Mouse (Mus musculus) stomach, embryonic 15.5 days (tissue): ENCODE data around the gene Cgnl1. TPM values are rescaled to one million over a fixed set of nuclear protein-coding genes. Genes with fewer than 3 reads are reported as not detected.

Experiments
- ATAC-seq: fragments of 200-750 bp; cut with Nextera tagmentation; 2 replicates; pipeline ENCODE4 v1.8.0; 2017; ENCODE audit warnings: low read depth, moderate number of reproducible peaks, moderate TSS enrichment; ENCODE audit not compliant: insufficient read depth, low FRiP score
- H3K27ac ChIP-seq: fragments of 300-500 bp; sonication (generic); 2 replicates; pipeline ENCODE4 v1.5.1; 2015; ENCODE audit warnings: mild to moderate bottlenecking, inconsistent platforms
- H3K27me3 ChIP-seq: fragments of 300-500 bp; sonication (generic); replicated peaks from 2 replicates; pipeline ENCODE4 v1.6.1; 2015; ENCODE audit warnings: inconsistent platforms
- H3K36me3 ChIP-seq: fragments of 300-500 bp; sonication (generic); 2 replicates; pipeline ENCODE4 v1.6.1; 2015; ENCODE audit warnings: inconsistent platforms
- H3K4me1 ChIP-seq: fragments of 300-500 bp; sonication (generic); 2 replicates; pipeline ENCODE4 v1.6.1; 2015; ENCODE audit warnings: inconsistent platforms
- H3K4me2 ChIP-seq: fragments of 300-500 bp; sonication (generic); 2 replicates; pipeline ENCODE4 v1.6.1; 2015; ENCODE audit warnings: mild to moderate bottlenecking, inconsistent platforms
- H3K4me3 ChIP-seq: fragments of 300-500 bp; sonication (generic); replicated peaks from 2 replicates; pipeline ENCODE4 v1.5.1; 2015; ENCODE audit warnings: inconsistent platforms
- H3K9ac ChIP-seq: fragments of 300-500 bp; sonication (generic); 2 replicates; pipeline ENCODE4 v1.6.1; 2015; ENCODE audit warnings: inconsistent platforms
- H3K9me3 ChIP-seq: fragments of 300-500 bp; sonication (generic); 2 replicates; pipeline ENCODE4 v1.6.1; 2016; ENCODE audit warnings: inconsistent platforms
- WGBS: fragments of 180-500 bp; shearing (Covaris S2); methylation state at CpG from one replicate; pipeline ENCODE4 v1.1.7; 2015; 5-methylcytosine and 5-hydroxymethylcytosine counted together
- polyA plus RNA-seq: library from polyadenylated mRNA; unstranded; fragments of >200 nt; fragmentation: Nextera tagmentation; extraction: Ambion mirVana; gene quantifications from 2 replicates; pipeline ENCODE4 v1.2.1, GENCODE M21; 2015

Gene Cgnl1
- polyA plus RNA-seq, 1 experiment from 2014 or later: 11.0 TPM

- no peak overlapping the region for H3K4me3 ChIP-seq
- H3K9ac ChIP-seq: no peak overlapping the region
- H3K9me3 ChIP-seq: no peaks in the 10 kb centered on the region
- H3K27me3 ChIP-seq: no peaks in the 10 kb centered on the region
- H3K4me1 ChIP-seq: peaks cover 2% of the 10 kb centered on the region; the same call in 1 of the 2 replicates
- H3K4me2 ChIP-seq: no peak overlapping the region
- ATAC-seq: no peak
- 74% methylated on average over 13 of the region's 13 CpGs for WGBS
- no peak overlapping the region for H3K27ac ChIP-seq
- H3K36me3 ChIP-seq: no peaks in the 10 kb centered on the region
Measured at GRCm38 (mm10) chr9:71704332-71705014, 66.9 kb downstream of the Cgnl1 start.

- Histone ChIP-seq H3K27ac (no peak overlapping the region), H3K9me3 (no peaks in the 10 kb centered on the region), H3K27me3 (no peaks in the 10 kb centered on the region), H3K9ac (no peak overlapping the region), H3K36me3 (no peaks in the 10 kb centered on the region), H3K4me1 (peaks cover 5% of the 10 kb centered on the region; the same call in 1 of the 2 replicates), H3K4me2 (no peak overlapping the region), H3K4me3 (no peak overlapping the region)
- ATAC-seq: no peak
- 87% methylated on average over 5 of the region's 5 CpGs for WGBS
Measured at GRCm38 (mm10) chr9:71699087-71699486, 72.3 kb downstream of the Cgnl1 start.

DNA sequence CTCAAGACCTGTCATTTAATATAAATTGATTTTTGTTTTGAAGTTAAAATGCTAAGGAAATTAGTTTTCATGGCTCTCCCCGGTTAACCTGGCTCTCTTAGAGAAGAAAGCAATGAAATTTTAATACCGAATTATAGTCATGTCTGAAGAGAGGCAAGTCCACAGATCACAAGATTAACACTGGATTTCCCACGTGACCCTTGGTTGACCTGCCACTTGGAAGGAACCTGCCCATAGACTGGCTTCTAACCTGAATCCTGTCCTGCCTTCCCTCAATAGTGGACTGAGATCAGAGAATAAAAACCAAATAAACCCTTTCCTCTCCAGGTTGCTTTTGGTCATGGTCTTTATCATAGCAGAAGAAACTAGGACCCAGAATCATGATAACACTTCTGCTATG lies 73.3 kb downstream of the Cgnl1 start:
- no peak overlapping the region for H3K9ac ChIP-seq
- ATAC-seq: no peak
- H3K4me1 ChIP-seq: peaks cover 5% of the 10 kb centered on the region; the same call in 1 of the 2 replicates
- 71% methylated on average over 3 of the region's 3 CpGs for WGBS
- no peaks in the 10 kb centered on the region for H3K36me3 ChIP-seq
- no peak overlapping the region for H3K4me2 ChIP-seq
- H3K9me3 ChIP-seq: no peaks in the 10 kb centered on the region
- H3K27ac ChIP-seq: no peak overlapping the region
- H3K27me3 ChIP-seq: no peaks in the 10 kb centered on the region
- H3K4me3 ChIP-seq: no peak overlapping the region

- Histone ChIP-seq H3K36me3 (no peaks in the 10 kb centered on the region), H3K4me3 (no peak overlapping the region), H3K9ac (no peak overlapping the region), H3K4me2 (no peak overlapping the region), H3K4me1 (peaks cover 5% of the 10 kb centered on the region; the same call in 1 of the 2 replicates), H3K27me3 (no peaks in the 10 kb centered on the region), H3K9me3 (no peaks in the 10 kb centered on the region), H3K27ac (no peak overlapping the region)
- WGBS: 55% methylated on average over 2 of the region's 2 CpGs
- ATAC-seq: no peak
Measured at GRCm38 (mm10) chr9:71697189-71697588, 74.2 kb downstream of the Cgnl1 start.

GRCm38 (mm10) chr9:71696762-71697161 lies 74.6 kb downstream of the Cgnl1 start:
- no peak overlapping the region for H3K4me2 ChIP-seq

DNA sequence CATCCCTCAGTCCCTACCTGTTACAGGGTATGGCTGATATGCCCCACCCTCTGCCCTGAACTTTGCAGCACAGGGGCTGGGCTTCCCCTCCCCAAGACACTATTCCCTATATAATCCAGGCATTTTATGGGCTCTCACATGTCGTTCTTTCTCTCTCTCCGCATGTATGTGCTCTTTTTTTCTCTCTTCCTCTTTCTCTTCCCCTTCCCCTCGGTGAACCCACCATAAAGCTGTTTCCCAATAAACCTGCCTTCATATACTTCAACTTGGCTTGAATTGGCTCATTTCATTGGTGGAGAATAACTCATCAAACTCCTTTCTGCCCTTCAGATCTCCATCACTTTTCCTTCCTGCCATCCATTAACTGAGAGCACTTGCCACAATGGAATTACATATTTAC lies 76.3 kb downstream of the Cgnl1 start:
- WGBS: 75% methylated on average over 3 of the region's 3 CpGs
- no peaks in the 10 kb centered on the region for H3K27me3 ChIP-seq
- H3K36me3 ChIP-seq: no peaks in the 10 kb centered on the region
- H3K9me3 ChIP-seq: no peaks in the 10 kb centered on the region
- no peak overlapping the region for H3K27ac ChIP-seq
- H3K4me3 ChIP-seq: no peak overlapping the region
- no peak overlapping the region for H3K4me2 ChIP-seq
- peaks cover 3% of the 10 kb centered on the region; the same call in 1 of the 2 replicates for H3K4me1 ChIP-seq
- no peak for ATAC-seq
- H3K9ac ChIP-seq: no peak overlapping the region

More at GRCm38 (mm10) chr9:71696762-71697161, 74.6 kb downstream of the Cgnl1 start:
- whole genome bisulfite sequencing: 65% methylated on average over 6 of the region's 6 CpGs
- H3K9ac ChIP-seq: no peak overlapping the region
- no peaks in the 10 kb centered on the region for H3K36me3 ChIP-seq
- H3K9me3 ChIP-seq: no peaks in the 10 kb centered on the region
- no peak for ATAC-seq
- H3K27ac ChIP-seq: no peak overlapping the region
- H3K4me1 ChIP-seq: peaks cover 4% of the 10 kb centered on the region; the same call in 1 of the 2 replicates
- H3K4me3 ChIP-seq: no peak overlapping the region
- no peaks in the 10 kb centered on the region for H3K27me3 ChIP-seq

- ATAC-seq: no peak
- H3K27me3 ChIP-seq: no peaks in the 10 kb centered on the region
- H3K9ac ChIP-seq: no peak overlapping the region
- peaks cover 3% of the 10 kb centered on the region; the same call in 1 of the 2 replicates for H3K4me1 ChIP-seq
- 0 out of 2 replicates have a peak overlapping the region, but pooled peaks have one; percentile 12 for H3K27ac ChIP-seq
- no peak overlapping the region for H3K4me2 ChIP-seq
- no peaks in the 10 kb centered on the region for H3K36me3 ChIP-seq
- no peaks in the 10 kb centered on the region for H3K9me3 ChIP-seq
- no peak overlapping the region for H3K4me3 ChIP-seq
- WGBS: 21% methylated on average over 4 of the region's 4 CpGs
Measured at GRCm38 (mm10) chr9:71694223-71694622, 77.2 kb downstream of the Cgnl1 start.

DNA sequence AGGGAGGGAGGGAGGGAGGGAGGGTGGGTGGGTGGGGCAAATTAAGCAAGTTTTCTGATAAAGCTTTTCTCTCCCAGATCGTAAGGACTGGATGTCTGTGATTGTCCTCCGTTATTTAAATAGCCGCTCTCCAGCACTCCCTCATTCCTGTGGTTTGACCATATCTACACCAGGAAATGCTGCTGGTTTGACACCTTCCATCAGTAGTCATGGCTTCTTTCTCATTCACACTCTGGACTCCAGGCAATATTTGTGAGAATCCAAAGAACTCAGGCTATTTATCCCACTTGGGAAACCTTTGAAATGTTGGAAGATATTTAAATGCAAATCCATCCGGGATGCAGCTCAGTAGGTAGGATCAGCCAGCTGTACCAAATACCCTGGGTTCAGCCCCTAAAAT lies 77.6 kb downstream of the Cgnl1 start:
- H3K27ac ChIP-seq: 0 out of 2 replicates have a peak overlapping the region, but pooled peaks have one; percentile 12

DNA sequence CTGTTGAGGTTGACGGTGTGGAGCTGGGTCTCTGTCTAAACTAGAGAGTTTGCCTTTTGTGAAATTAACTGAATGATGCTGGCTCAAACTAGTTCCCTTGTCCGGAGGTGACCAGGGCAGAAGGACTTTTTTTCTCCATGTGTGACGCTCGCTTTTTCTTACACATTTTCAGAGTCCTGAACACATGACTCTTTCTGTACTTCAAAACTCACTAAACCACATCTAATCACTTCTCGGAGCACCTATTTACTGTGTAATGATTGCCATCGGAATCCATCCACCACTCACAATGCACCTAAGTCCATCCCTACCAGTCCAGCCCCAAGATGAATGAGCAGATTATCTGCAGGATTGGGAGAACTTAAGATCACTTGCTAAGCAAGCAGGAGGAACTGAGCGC lies 79.2 kb downstream of the Cgnl1 start:
- WGBS: 91% methylated on average over 7 of the region's 7 CpGs
- H3K4me2 ChIP-seq: no peak overlapping the region
- H3K4me3 ChIP-seq: no peak overlapping the region
- H3K9me3 ChIP-seq: no peaks in the 10 kb centered on the region
- no peak for ATAC-seq
- H3K27me3 ChIP-seq: no peaks in the 10 kb centered on the region
- no peak overlapping the region for H3K27ac ChIP-seq
- no peaks in the 10 kb centered on the region for H3K36me3 ChIP-seq
- H3K9ac ChIP-seq: no peak overlapping the region
- peaks cover 3% of the 10 kb centered on the region; the same call in 1 of the 2 replicates for H3K4me1 ChIP-seq

More for the DNA sequence above, 77.6 kb downstream of the Cgnl1 start:
- H3K4me3 ChIP-seq: no peak overlapping the region
- H3K9me3 ChIP-seq: no peaks in the 10 kb centered on the region
- no peaks in the 10 kb centered on the region for H3K36me3 ChIP-seq
- 59% methylated on average over 4 of the region's 4 CpGs for WGBS
- ATAC-seq: no peak
- no peaks in the 10 kb centered on the region for H3K27me3 ChIP-seq
- peaks cover 3% of the 10 kb centered on the region; the same call in 1 of the 2 replicates for H3K4me1 ChIP-seq
- H3K4me2 ChIP-seq: no peak overlapping the region
- no peak overlapping the region for H3K9ac ChIP-seq

- Histone ChIP-seq H3K4me1 (no peaks in the 10 kb centered on the region), H3K36me3 (no peaks in the 10 kb centered on the region), H3K27me3 (no peaks in the 10 kb centered on the region), H3K27ac (peak overlapping the region; percentile 69), H3K4me2 (no peak overlapping the region), H3K9me3 (no peaks in the 10 kb centered on the region), H3K9ac (no peak overlapping the region), H3K4me3 (no peak overlapping the region)
- ATAC-seq: peak; percentile 85
- 32% methylated on average over 2 of the region's 2 CpGs for WGBS
Measured at GRCm38 (mm10) chr9:71689369-71690073, 81.9 kb downstream of the Cgnl1 start.

DNA sequence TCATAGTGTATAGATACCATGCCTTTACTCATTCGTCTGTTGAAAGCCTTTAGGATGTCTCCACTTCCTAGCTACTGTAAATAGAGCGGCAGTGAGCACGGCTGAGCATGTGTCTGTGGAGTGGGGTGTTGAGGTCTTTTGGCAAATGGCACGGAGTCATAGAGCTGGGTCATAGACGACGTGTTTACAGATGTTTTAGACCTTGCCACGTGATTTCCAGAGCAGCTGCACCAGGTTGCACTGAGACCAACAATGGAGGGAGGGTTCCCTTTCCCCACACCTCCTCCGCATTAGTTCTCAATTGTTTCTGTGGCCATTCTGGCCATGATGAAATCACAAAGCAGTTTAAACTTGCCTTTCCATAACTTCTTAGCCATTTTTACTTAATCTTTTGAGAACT lies 84.9 kb downstream of the Cgnl1 start:
- Histone ChIP-seq H3K27ac (no peak overlapping the region), H3K9me3 (no peaks in the 10 kb centered on the region), H3K9ac (no peak overlapping the region), H3K36me3 (no peaks in the 10 kb centered on the region), H3K4me2 (no peak overlapping the region), H3K27me3 (no peaks in the 10 kb centered on the region), H3K4me3 (no peak overlapping the region), H3K4me1 (no peaks in the 10 kb centered on the region)
- ATAC-seq: no peak
- WGBS: 70% methylated on average over 8 of the region's 8 CpGs

GRCm38 (mm10) chr9:71684772-71685171 lies 86.6 kb downstream of the Cgnl1 start:
- Histone ChIP-seq H3K27ac (no peak overlapping the region), H3K9ac (no peak overlapping the region), H3K4me3 (no peak overlapping the region), H3K9me3 (no peaks in the 10 kb centered on the region), H3K4me2 (no peak overlapping the region), H3K27me3 (no peaks in the 10 kb centered on the region), H3K4me1 (no peaks in the 10 kb centered on the region), H3K36me3 (no peaks in the 10 kb centered on the region)
- 77% methylated on average over 3 of the region's 3 CpGs for WGBS
- ATAC-seq: no peak
